ENCODE assay signal across 7 mouse cellular contexts in the genomic region with DNA sequence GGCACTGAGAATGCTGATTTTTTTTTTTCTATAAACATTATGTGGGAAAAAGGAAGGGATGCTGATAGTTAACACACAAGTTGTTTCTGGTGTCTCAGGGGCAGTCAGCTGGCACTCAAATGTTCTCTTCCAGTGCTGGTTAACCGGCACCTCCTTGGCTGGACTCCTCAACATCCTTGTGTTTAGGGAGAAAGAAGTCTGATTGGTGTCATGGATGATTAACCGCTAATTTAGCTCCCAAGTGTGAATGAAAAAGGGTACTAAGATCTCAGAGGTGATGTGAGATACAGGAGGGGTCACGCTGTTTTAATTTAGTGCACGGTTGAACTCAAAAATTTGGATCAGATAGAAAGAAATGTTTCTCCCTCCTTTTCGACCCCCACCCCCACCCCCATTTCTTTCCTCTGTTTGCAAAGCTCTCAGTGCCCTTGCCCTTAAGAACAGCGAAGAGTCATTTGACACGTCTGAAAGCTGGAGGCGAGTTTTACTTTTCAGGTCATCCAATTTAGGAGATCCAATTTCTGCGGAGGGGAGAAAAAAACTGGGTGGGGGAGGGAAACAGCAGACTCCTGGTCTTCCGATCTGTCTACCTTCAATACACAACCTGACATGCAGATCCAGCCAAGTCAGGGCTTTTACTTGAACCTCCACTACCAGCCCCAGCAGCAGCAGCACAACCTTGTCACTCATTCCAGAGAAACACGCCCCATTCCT. TPM values are rescaled to one million over a fixed set of nuclear protein-coding genes. Genes with fewer than 3 reads are reported as not detected.
DNase-seq lines count a peak whose midpoint lies in the region; ATAC-seq and TF ChIP-seq lines count a peak whose summit lies in the region.

No protein-coding gene starts in this region.

- H3K79me2 ChIP-seq in liver, adult 2 months (ENCODE audit: control insufficient read depth, insufficient read depth, low read length): peaks cover 29% of the 10 kb centered on the region

- ATAC-seq in intestine, postnatal 0 days: no peak
- ATAC-seq in neural tube, embryonic 15.5 days (ENCODE audit: low FRiP score): peak; percentile 4; the same call in 1 of the 2 replicates

- H3K36me3 ChIP-seq in liver, adult 2 months (ENCODE audit: control insufficient read depth, insufficient read depth, low read length): no peaks in the 10 kb centered on the region
- H3K36me3 ChIP-seq in intestine, postnatal 0 days (ENCODE audit: control insufficient read depth, insufficient read depth): no peaks in the 10 kb centered on the region
- no peaks in the 10 kb centered on the region for H3K36me3 ChIP-seq in neural tube, embryonic 15.5 days

- no peak for DNase-seq in liver, adult 2 months (ENCODE audit: extremely low read depth, low read depth, low spot score)
- DNase-seq in liver: no peak
- DNase-seq in adrenal gland, postnatal 10 days: no peak
- no peak for DNase-seq in thymus, postnatal 0 days (ENCODE audit: low spot score)

- 14% methylated on average over 11 of the region's 11 CpGs for WGBS in liver, adult 2 months
- 6% methylated on average over 11 of the region's 11 CpGs for WGBS in intestine, postnatal 0 days
- WGBS in neural tube, embryonic 15.5 days: 2% methylated on average over 11 of the region's 11 CpGs

- no peak for TF ChIP-seq CTCF in liver, adult 2 months (IDR thresholded peaks at IDR 0.05; ENCODE audit: low read depth, low read length)
- no peak for TF ChIP-seq CTCF in embryonic fibroblast, embryonic 13.5 days (IDR thresholded peaks at IDR 0.05; ENCODE audit: borderline replicate concordance, insufficient read depth, low read length)
- no peak for TF ChIP-seq CTCF in intestine, postnatal 0 days (IDR thresholded peaks at IDR 0.05; ENCODE audit: low read depth)

- peaks cover 17% of the 10 kb centered on the region for H3K4me1 ChIP-seq in liver, adult 2 months (ENCODE audit: control insufficient read depth, insufficient read depth, low read length)
- H3K4me1 ChIP-seq in embryonic fibroblast, embryonic 13.5 days (ENCODE audit: control insufficient read depth, insufficient read depth, low read length): peaks cover 5% of the 10 kb centered on the region; the same call in 1 of the 2 replicates
- peaks cover 7% of the 10 kb centered on the region; the same call in 1 of the 2 replicates for H3K4me1 ChIP-seq in intestine, postnatal 0 days (replicated peaks; ENCODE audit: control insufficient read depth, insufficient read depth, low read length)
- H3K4me1 ChIP-seq in neural tube, embryonic 15.5 days: peaks cover 33% of the 10 kb centered on the region

- H3K27ac ChIP-seq in liver, adult 2 months (replicated peaks; ENCODE audit: insufficient read depth, low read depth, low read length): peak overlapping the region; percentile 33; the same call in 1 of the 2 replicates
- no peak overlapping the region for H3K27ac ChIP-seq in embryonic fibroblast, embryonic 13.5 days (ENCODE audit: insufficient read depth, low read length)
- no peak overlapping the region for H3K27ac ChIP-seq in intestine, postnatal 0 days (ENCODE audit: low read depth, low read length)
- peak overlapping the region; percentile 92 for H3K27ac ChIP-seq in neural tube, embryonic 15.5 days (replicated peaks)

- H3K9ac ChIP-seq in liver, adult 2 months (ENCODE audit: low read depth, low read length): peak overlapping the region; percentile 8; the same call in 1 of the 2 replicates
- no peak overlapping the region for H3K9ac ChIP-seq in intestine, postnatal 0 days (ENCODE audit: low read depth, low read length)
- H3K9ac ChIP-seq in neural tube, embryonic 15.5 days (replicated peaks): peak overlapping the region; percentile 89; the same call in 1 of the 2 replicates

- no peaks in the 10 kb centered on the region for H3K9me3 ChIP-seq in intestine, postnatal 0 days (ENCODE audit: control insufficient read depth)
- no peaks in the 10 kb centered on the region for H3K9me3 ChIP-seq in neural tube, embryonic 15.5 days (replicated peaks)

- TF ChIP-seq POLR2A in liver, adult 2 months (IDR thresholded peaks at IDR 0.05; ENCODE audit: extremely low read depth, insufficient read depth, low read length): no peak
- no peak for TF ChIP-seq POLR2A in embryonic fibroblast, embryonic 13.5 days (IDR thresholded peaks at IDR 0.05; ENCODE audit: low read depth, low read length)

- peak overlapping the region; percentile 71 for H3K4me2 ChIP-seq in intestine, postnatal 0 days (replicated peaks; ENCODE audit: low read depth)
- peak overlapping the region; percentile 87 for H3K4me2 ChIP-seq in neural tube, embryonic 15.5 days

- H3K27me3 ChIP-seq in liver, adult 2 months (ENCODE audit: control insufficient read depth, insufficient read depth, low read length): no peaks in the 10 kb centered on the region
- H3K27me3 ChIP-seq in intestine, postnatal 0 days (replicated peaks; ENCODE audit: control insufficient read depth, insufficient read depth, low read length): no peaks in the 10 kb centered on the region
- H3K27me3 ChIP-seq in neural tube, embryonic 15.5 days (replicated peaks): no peaks in the 10 kb centered on the region

- H3K4me3 ChIP-seq in liver, adult 2 months (ENCODE audit: insufficient read depth, low read depth, low read length): peak overlapping the region; percentile 22; the same call in 1 of the 2 replicates
- H3K4me3 ChIP-seq in embryonic fibroblast, embryonic 13.5 days (ENCODE audit: insufficient read depth, low read length): peak overlapping the region; percentile 33; the same call in 1 of the 2 replicates
- peak overlapping the region; percentile 90 for H3K4me3 ChIP-seq in intestine, postnatal 0 days (ENCODE audit: low read depth, low read length)
- peak overlapping the region; percentile 84 for H3K4me3 ChIP-seq in neural tube, embryonic 15.5 days (replicated peaks)

RNA-seq across cellular contexts. Expression of a gene that starts 0.5 kb away (rescaled TPM):
- total RNA-seq in liver, adult 2 months (2014; rRNA removed): 53.9 and 61.8 TPM in 2 replicates
- polyA plus RNA-seq in liver, adult 2 months (2012; rRNA removed): 16.9 and 19.3 TPM in 2 replicates
- 30.6 and 40.3 TPM in 2 replicates for polyA plus RNA-seq in embryonic fibroblast, embryonic 13.5 days (2011; ENCODE audit: insufficient read length, low read depth, missing spikeins)
- 15.0 and 15.9 TPM in 2 replicates for polyA plus RNA-seq in intestine, postnatal 0 days (2015; fragmentation: Nextera tagmentation; extraction: Ambion mirVana)
- polyA plus RNA-seq in neural tube, embryonic 15.5 days (2015; fragmentation: Nextera tagmentation; extraction: Ambion mirVana): 8.3 and 9.8 TPM in 2 replicates
- total RNA-seq in adrenal gland, postnatal 10 days (2021): 10 to 100 TPM; 70.3 to 71.4 TPM
- 4.3 and 5.1 TPM in 2 replicates for polyA plus RNA-seq in thymus, postnatal 0 days (2015; fragmentation: Nextera tagmentation; extraction: Ambion mirVana)

RNA-seq across cellular contexts. Expression of a gene that starts 26.3 kb away (rescaled TPM):
- total RNA-seq in liver, adult 2 months (2014; rRNA removed): 32.6 and 35.8 TPM in 2 replicates
- 5.3 and 5.4 TPM in 2 replicates for polyA plus RNA-seq in liver, adult 2 months (2012; rRNA removed)
- polyA plus RNA-seq in embryonic fibroblast, embryonic 13.5 days (2011; ENCODE audit: insufficient read length, low read depth, missing spikeins): 40.6 and 45.4 TPM in 2 replicates
- 37.1 and 40.3 TPM in 2 replicates for polyA plus RNA-seq in intestine, postnatal 0 days (2015; fragmentation: Nextera tagmentation; extraction: Ambion mirVana)
- polyA plus RNA-seq in neural tube, embryonic 15.5 days (2015; fragmentation: Nextera tagmentation; extraction: Ambion mirVana): 158 and 169 TPM in 2 replicates
- 10 to 100 TPM; 64.5 to 70.1 TPM for total RNA-seq in adrenal gland, postnatal 10 days (2021)
- 58.6 and 62.7 TPM in 2 replicates for polyA plus RNA-seq in thymus, postnatal 0 days (2015; fragmentation: Nextera tagmentation; extraction: Ambion mirVana)

Comparison
In these comparisons a context has a peak if more than half of its experiments do, and no peak if none do; other contexts are left out.
1. H3K27ac ChIP-seq: peak in liver, adult 2 months (single experiment) and neural tube, embryonic 15.5 days (single experiment); none in embryonic fibroblast, embryonic 13.5 days (single experiment) and intestine, postnatal 0 days (single experiment).
2. H3K4me3 ChIP-seq: peak in every context shown above with its lines; median percentile 90 in intestine, postnatal 0 days; 84 in neural tube, embryonic 15.5 days; 33 in embryonic fibroblast, embryonic 13.5 days; 22 in liver, adult 2 months.